Mouse (Mus musculus): ENCODE measurements at regions not wholly inside any gene's neighbourhood (a gene's known extent, or its start where the extent isn't known, plus 50 kb on each side); places are given as distances from the start of the nearest gene placed in this dataset.

- TF ChIP-seq CTCF (conservative IDR thresholded peaks at IDR 0.05; ENCODE audit: low read length) (no peak), POU5F1 (IDR thresholded peaks at IDR 0.05; ENCODE audit: borderline replicate concordance, low read length) (no peak)
These were observed 417.7 kb upstream of the Ercc4 start for GRCm38 (mm10) chr16:12691776-12692175.

Data from E14TG2a.4 (cell line).